Mouse (Mus musculus) lung, postnatal 0 days (tissue): ENCODE data around the gene Lrrc38. TPM values are rescaled to one million over a fixed set of nuclear protein-coding genes. Genes with fewer than 3 reads are reported as not detected.

Experiments used
- ATAC-seq: fragments of 200-750 bp; cut with Nextera tagmentation; 2 replicates; pipeline ENCODE4 v1.8.0; 2017; ENCODE audit warnings: moderate library complexity
- DNase-seq: peaks from one replicate; pipeline ENCODE4 v3.0.0-alpha.2; 2016; ENCODE audit warnings: low spot score
- H3K27ac ChIP-seq: fragments of 300-500 bp; sonication (generic); 2 replicates; pipeline ENCODE4 v1.5.1; 2014; ENCODE audit warnings: antibody characterized with exemption, mild to moderate bottlenecking, low read length, mixed read lengths
- H3K27me3 ChIP-seq: fragments of 300-500 bp; sonication (generic); replicated peaks from 2 replicates; pipeline ENCODE4 v1.6.1; 2014; ENCODE audit warnings: low read length, mixed read lengths; ENCODE audit not compliant: insufficient read depth
- H3K36me3 ChIP-seq: fragments of 300-500 bp; sonication (generic); 2 replicates; pipeline ENCODE4 v1.6.1; 2014; ENCODE audit warnings: low read length, mixed read lengths; ENCODE audit not compliant: insufficient read depth
- H3K4me1 ChIP-seq: fragments of 300-500 bp; sonication (generic); 2 replicates; pipeline ENCODE4 v1.6.1; 2014; ENCODE audit warnings: antibody characterized with exemption, low read depth, low read length, mixed read lengths; ENCODE audit not compliant: insufficient read depth
- H3K4me2 ChIP-seq: fragments of 300-500 bp; sonication (generic); replicated peaks from 2 replicates; pipeline ENCODE4 v1.6.1; 2014; ENCODE audit warnings: low read depth, mild to moderate bottlenecking, low read length, moderate library complexity, mixed read lengths
- H3K4me3 ChIP-seq: fragments of 300-500 bp; sonication (generic); 2 replicates; pipeline ENCODE4 v1.5.1; 2014; ENCODE audit warnings: low read depth, low read length
- H3K9ac ChIP-seq: fragments of 300-500 bp; sonication (generic); replicated peaks from 2 replicates; pipeline ENCODE4 v1.6.1; 2014; ENCODE audit warnings: low read depth, mild to moderate bottlenecking
- H3K9me3 ChIP-seq: fragments of 300-500 bp; sonication (generic); 2 replicates; pipeline ENCODE4 v1.6.1; 2016; ENCODE audit warnings: low read length, mixed read lengths
- CTCF ChIP-seq: IDR thresholded peaks from 2 replicates; pipeline ENCODE4 v1.5.1; 2016; ENCODE audit warnings: antibody characterized with exemption, mild to moderate bottlenecking
- EP300 ChIP-seq: IDR thresholded peaks from 2 replicates; pipeline ENCODE4 v1.6.1; 2016; ENCODE audit warnings: antibody characterized with exemption, mild to moderate bottlenecking, control low read depth
- WGBS: fragments of 180-500 bp; shearing (Covaris S2); extraction: QIAGEN DNeasy Blood & Tissue Kit; methylation state at CpG from one replicate; pipeline ENCODE4 v1.1.7; 2014; 5-methylcytosine and 5-hydroxymethylcytosine counted together
- polyA plus RNA-seq: library from polyadenylated mRNA; unstranded; fragments of >200 nt; fragmentation: Nextera tagmentation; extraction: Ambion mirVana; gene quantifications from 2 replicates; pipeline ENCODE4 v1.2.1, GENCODE M21; 2015

Lrrc38 gene
- polyA plus RNA-seq, 1 experiment from 2014 or later, result not detected

DNA sequence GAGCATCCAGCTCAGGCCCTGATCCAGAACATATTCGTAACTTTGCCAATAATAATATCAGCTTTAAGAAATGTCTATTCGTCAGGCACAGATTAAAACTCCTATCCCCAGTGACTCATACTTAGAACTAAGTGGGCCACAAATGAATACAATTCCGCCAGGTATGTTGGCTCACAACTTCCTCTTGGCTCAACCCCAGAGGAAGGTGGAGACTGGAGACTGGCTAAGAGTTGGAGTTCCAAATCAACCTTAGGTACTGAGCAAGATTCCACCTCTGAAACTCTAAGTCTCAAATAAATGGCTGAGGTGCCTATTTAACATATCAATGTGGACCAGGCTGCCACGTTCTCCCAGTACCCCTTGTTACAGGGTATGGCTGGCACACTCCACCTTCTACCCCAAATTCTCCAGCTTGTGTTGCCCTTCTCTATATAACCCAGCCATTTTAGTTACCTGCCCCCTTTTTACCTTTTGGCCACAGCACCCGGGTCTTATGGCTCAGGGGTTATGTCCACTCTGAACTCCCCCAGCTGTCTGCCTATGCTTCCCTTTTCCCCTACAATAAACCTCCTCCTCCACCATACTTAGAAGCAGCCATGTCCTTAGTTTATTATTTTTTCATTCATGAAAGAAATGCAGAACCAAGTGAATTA lies 62.1 kb downstream of the Lrrc38 start:
- Histone ChIP-seq H3K4me2 (peak overlapping the region; percentile 48), H3K4me3 (peak overlapping the region; percentile 65), H3K27ac (peak overlapping the region; percentile 90), H3K4me1 (peaks cover 5% of the 10 kb centered on the region; the same call in 1 of the 2 replicates), H3K9me3 (no peaks in the 10 kb centered on the region), H3K9ac (peak overlapping the region; percentile 62), H3K36me3 (peaks cover 10% of the 10 kb centered on the region; the same call in 1 of the 2 replicates), H3K27me3 (no peaks in the 10 kb centered on the region)
- ATAC-seq (no peak), DNase-seq (peak; percentile 57)
- TF ChIP-seq CTCF (no peak), EP300 (no peak)
- 65% methylated on average over 5 of the region's 5 CpGs for WGBS

DNA sequence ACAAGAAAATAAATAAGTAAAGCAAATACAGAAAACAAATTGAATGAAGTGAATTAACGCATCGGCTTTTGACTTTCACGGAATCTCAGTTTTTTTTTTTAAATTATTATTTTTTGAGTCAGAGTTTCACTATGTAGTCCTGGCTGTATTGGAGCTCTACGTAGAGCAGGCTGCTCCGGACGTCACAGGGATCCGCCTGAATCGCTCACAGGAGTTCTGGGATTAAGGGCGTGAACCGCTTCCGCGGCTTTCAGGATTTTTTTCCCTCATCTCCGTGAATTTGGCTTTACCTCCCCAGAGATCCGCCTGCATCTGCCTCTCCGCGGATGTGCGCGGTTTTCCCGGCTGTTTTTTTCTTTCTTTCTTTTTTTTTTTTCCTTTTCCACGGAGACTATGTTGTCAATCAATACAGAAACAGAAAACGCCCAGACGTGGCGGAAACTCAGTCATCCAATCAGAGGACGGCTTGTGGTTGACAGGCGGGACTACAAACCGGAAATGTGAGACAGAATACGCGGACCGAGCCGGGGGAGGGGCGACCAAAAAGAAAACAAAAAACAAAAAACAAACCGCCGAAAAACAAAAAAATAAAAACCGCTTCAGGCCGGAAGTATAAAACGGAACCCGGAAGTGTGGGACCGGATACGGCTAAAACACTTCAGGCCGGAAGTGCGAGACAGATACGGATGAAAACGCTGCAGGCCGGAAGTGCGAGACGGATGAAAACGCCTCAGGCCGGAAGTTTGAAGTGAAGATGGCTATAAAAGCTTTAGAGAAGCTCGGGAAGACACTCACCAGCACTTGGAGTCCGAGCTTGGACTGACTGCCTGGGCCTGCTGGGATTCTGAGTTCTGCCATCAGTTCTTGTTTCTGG lies 62.9 kb downstream of the Lrrc38 start, which contains the start of gene Pramef8:
Gene Pramef8 (plus strand): TSS at position 208 of the 874 bp plus-strand sequence.
- H3K27ac ChIP-seq, result peak within 1 kb of the TSS; percentile 90
- no peaks in the 10 kb centered on the region for H3K9me3 ChIP-seq
- no peaks in the 10 kb centered on the region for H3K27me3 ChIP-seq
- H3K36me3 ChIP-seq, result peaks cover 18% of the 10 kb centered on the region
- H3K4me3 ChIP-seq, result peak within 1 kb of the TSS; percentile 65
- peak; percentile 97 for ATAC-seq
- WGBS, result under 1% methylated on average over 50 of the region's 50 CpGs
- peaks cover 5% of the 10 kb centered on the region; the same call in 1 of the 2 replicates for H3K4me1 ChIP-seq
- H3K9ac ChIP-seq, result peak within 1 kb of the TSS; percentile 62
- TF ChIP-seq CTCF, result no peak
- TF ChIP-seq EP300, result peak; percentile 73
- DNase-seq, result peak; percentile 97
- H3K4me2 ChIP-seq, result peak within 1 kb of the TSS; percentile 53

DNA sequence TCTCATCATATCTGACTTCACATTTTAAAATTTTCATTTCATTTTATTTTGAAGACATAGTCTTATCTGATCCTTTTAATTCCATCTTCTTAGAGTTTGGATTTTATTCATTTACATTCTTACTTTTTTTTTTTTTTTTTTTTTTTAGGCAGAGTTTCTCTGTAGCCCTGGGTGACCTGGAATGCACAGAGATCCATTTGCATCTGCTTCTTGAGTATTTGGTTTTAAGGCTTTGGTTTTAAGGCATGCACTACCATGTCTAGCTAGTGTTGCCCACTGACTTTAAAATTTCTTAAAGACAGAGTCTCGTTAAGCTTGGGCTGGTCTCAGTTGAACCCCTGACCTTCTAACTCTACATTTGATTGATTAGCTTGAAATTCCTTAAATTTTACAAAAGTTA lies 64.1 kb downstream of the Lrrc38 start:
- H3K4me2 ChIP-seq, result no peak overlapping the region

DNA sequence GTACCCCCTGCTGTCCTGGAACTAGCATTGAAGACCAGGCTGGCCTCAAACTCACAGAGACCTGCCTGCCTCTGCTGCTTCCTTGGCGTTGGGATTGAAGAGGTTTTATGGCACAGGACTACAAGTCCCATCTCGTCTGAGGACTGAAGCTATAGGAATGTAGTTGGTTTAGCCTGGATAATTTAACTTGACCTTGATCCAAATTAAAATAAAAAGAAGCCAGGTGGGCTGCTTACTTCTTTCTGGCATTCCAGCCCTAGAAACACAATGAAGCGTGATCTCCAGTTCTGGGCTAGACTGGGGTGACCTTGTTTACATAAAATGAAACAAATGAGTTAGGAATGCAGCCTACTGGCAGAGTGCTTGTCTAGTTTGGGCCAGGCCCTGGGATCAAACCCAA lies 64.6 kb downstream of the Lrrc38 start:
- Histone ChIP-seq H3K4me1 (peaks cover 5% of the 10 kb centered on the region; the same call in 1 of the 2 replicates), H3K27ac (no peak overlapping the region), H3K9me3 (no peaks in the 10 kb centered on the region), H3K27me3 (no peaks in the 10 kb centered on the region), H3K4me2 (no peak overlapping the region), H3K4me3 (no peak overlapping the region), H3K36me3 (peaks cover 33% of the 10 kb centered on the region), H3K9ac (no peak overlapping the region)
- TF ChIP-seq EP300, result no peak
- no peak for TF ChIP-seq CTCF
- DNase-seq, result no peak
- no peak for ATAC-seq
- WGBS, result 94% methylated on average over 3 of the region's 3 CpGs

More for the DNA sequence above, 64.1 kb downstream of the Lrrc38 start:
- 95% methylated on average over 1 of the region's 1 CpGs for WGBS
- Histone ChIP-seq H3K9ac (no peak overlapping the region), H3K9me3 (no peaks in the 10 kb centered on the region), H3K4me1 (peaks cover 5% of the 10 kb centered on the region; the same call in 1 of the 2 replicates), H3K27me3 (no peaks in the 10 kb centered on the region), H3K27ac (no peak overlapping the region), H3K4me3 (no peak overlapping the region), H3K36me3 (peaks cover 29% of the 10 kb centered on the region)
- ATAC-seq, result no peak
- TF ChIP-seq EP300 (no peak), CTCF (no peak)
- DNase-seq, result no peak

Other genes starting within 250 kb of the Lrrc38 start
- gene Prdm2, start 136.8 kb upstream of the Lrrc38 start, polyA plus RNA-seq, result 7.9 and 8.4 TPM in 2 replicates
- gene Pdpn, start 50.2 kb upstream of the Lrrc38 start, polyA plus RNA-seq, result 118 and 142 TPM in 2 replicates
- gene Pramel1, start 44.7 kb downstream of the Lrrc38 start, polyA plus RNA-seq, result not detected in 2 replicates
- 9.2 and 10.2 TPM in 2 replicates for gene Pramef8, start 62.7 kb downstream of the Lrrc38 start, polyA plus RNA-seq
- gene Oog4, start 100.6 kb downstream of the Lrrc38 start, polyA plus RNA-seq, result not detected in 2 replicates
- gene Gm13043, start 161.6 kb downstream of the Lrrc38 start, polyA plus RNA-seq, result not detected in 2 replicates
- not detected in 2 replicates for gene Gm13040, start 186.2 kb downstream of the Lrrc38 start, polyA plus RNA-seq
- not detected in 2 replicates for gene BC080695, start 201.9 kb downstream of the Lrrc38 start, polyA plus RNA-seq
- gene Gm13057, start 202.0 kb downstream of the Lrrc38 start, polyA plus RNA-seq, result not detected in 2 replicates